Mouse (Mus musculus) cerebellum, adult 2 months (tissue): ENCODE data around the gene Snx21.

Source experiments
- CTCF ChIP-seq: fragments of 200-500 bp; IDR thresholded peaks from 2 replicates; pipeline ENCODE4 v1.5.1; 2011; ENCODE audit warnings: low read depth, mild to moderate bottlenecking, control low read depth, low read length, moderate library complexity, borderline replicate concordance; ENCODE audit not compliant: insufficient read depth
- POLR2A ChIP-seq: fragments of 200-500 bp; IDR thresholded peaks from 2 replicates; pipeline ENCODE4 v1.6.1; 2011; ENCODE audit warnings: low read length, control low read depth, borderline replicate concordance; ENCODE audit not compliant: insufficient read depth

GRCm38 (mm10) chr2:164823181-164823585 lies 37.6 kb downstream of the Snx21 start:
- TF ChIP-seq CTCF (no peak), POLR2A (no peak)
